Mouse (Mus musculus) lung, postnatal 0 days (tissue): ENCODE measurements around the gene Tnik.

Experiments
- CTCF ChIP-seq: IDR thresholded peaks from 2 replicates; pipeline ENCODE4 v1.5.1; 2016; ENCODE audit warnings: antibody characterized with exemption, mild to moderate bottlenecking
- EP300 ChIP-seq: IDR thresholded peaks from 2 replicates; pipeline ENCODE4 v1.6.1; 2016; ENCODE audit warnings: antibody characterized with exemption, mild to moderate bottlenecking, control low read depth

GRCm38 (mm10) chr3:28238136-28238535 lies 24.9 kb upstream of the Tnik start:
- TF ChIP-seq CTCF, result no peak
- no peak for TF ChIP-seq EP300
